Mouse (Mus musculus): ENCODE results near the gene P2rx1.

P2rx1 gene

GRCm38 (mm10) chr11:73023099-73023498 lies 24.2 kb downstream of the P2rx1 start:
- peak; percentile 81 for DNase-seq (ENCODE audit: low read depth, low spot score)

GRCm38 (mm10) chr11:73023827-73024226 lies 24.9 kb downstream of the P2rx1 start:
- no peak for DNase-seq (ENCODE audit: low read depth, low spot score)

- DNase-seq (ENCODE audit: low read depth, low spot score), result peak; percentile 48
These were observed 25.5 kb downstream of the P2rx1 start for GRCm38 (mm10) chr11:73024236-73024904.

- DNase-seq (ENCODE audit: low read depth, low spot score), result no peak
These were observed 28.1 kb downstream of the P2rx1 start for GRCm38 (mm10) chr11:73026961-73027360.

- DNase-seq (ENCODE audit: low read depth, low spot score), result peak; percentile 85
These were observed 32.1 kb downstream of the P2rx1 start for GRCm38 (mm10) chr11:73030821-73031498.

GRCm38 (mm10) chr11:73031536-73031935 lies 32.6 kb downstream of the P2rx1 start:
- no peak for DNase-seq (ENCODE audit: low read depth, low spot score)

- no peak for DNase-seq (ENCODE audit: low read depth, low spot score)
These were observed 37.2 kb downstream of the P2rx1 start for GRCm38 (mm10) chr11:73036077-73036476.

- no peak for DNase-seq (ENCODE audit: low read depth, low spot score)
These were observed 38.0 kb downstream of the P2rx1 start for GRCm38 (mm10) chr11:73036889-73037288.

GRCm38 (mm10) chr11:73037691-73038090 lies 38.8 kb downstream of the P2rx1 start:
- DNase-seq (ENCODE audit: low read depth, low spot score), result no peak

- DNase-seq (ENCODE audit: low read depth, low spot score), result no peak
These were observed 40.3 kb downstream of the P2rx1 start for GRCm38 (mm10) chr11:73039102-73039799.

- DNase-seq (ENCODE audit: low read depth, low spot score), result no peak
These were observed 45.4 kb downstream of the P2rx1 start for GRCm38 (mm10) chr11:73044229-73044755.

GRCm38 (mm10) chr11:73044789-73045188 lies 45.9 kb downstream of the P2rx1 start:
- DNase-seq (ENCODE audit: low read depth, low spot score), result no peak

GRCm38 (mm10) chr11:73047542-73047996 lies 48.7 kb downstream of the P2rx1 start, which contains the start of gene Ncbp3:
Gene Ncbp3 (plus strand): TSS chr11:73047783.
- DNase-seq (ENCODE audit: low read depth, low spot score), result peak; percentile 93

GRCm38 (mm10) chr11:73048030-73048876 lies 49.4 kb downstream of the P2rx1 start:
- no peak for DNase-seq (ENCODE audit: low read depth, low spot score)

- peak; percentile 49 for DNase-seq (ENCODE audit: low read depth, low spot score)
These were observed 50.4 kb downstream of the P2rx1 start for GRCm38 (mm10) chr11:73049335-73049734.

GRCm38 (mm10) chr11:73052795-73053194 lies 53.9 kb downstream of the P2rx1 start:
- DNase-seq (ENCODE audit: low read depth, low spot score), result no peak

GRCm38 (mm10) chr11:73057701-73058100 lies 58.8 kb downstream of the P2rx1 start:
- DNase-seq (ENCODE audit: low read depth, low spot score), result no peak

- DNase-seq (ENCODE audit: low read depth, low spot score), result no peak
These were observed 60.7 kb downstream of the P2rx1 start for GRCm38 (mm10) chr11:73059630-73060029.

- DNase-seq (ENCODE audit: low read depth, low spot score), result no peak
These were observed 62.5 kb downstream of the P2rx1 start for GRCm38 (mm10) chr11:73061413-73061812.
